Mouse (Mus musculus) CH12.LX (cell line): ENCODE results near the gene Sapcd2. TPM values are rescaled to one million over a fixed set of nuclear protein-coding genes. Genes with fewer than 3 reads are reported as not detected.

Source experiments
- DNase-seq: peaks from one replicate; pipeline ENCODE4 v3.0.0-alpha.2; 2013; ENCODE audit errors: extremely low read depth
- H3K27ac ChIP-seq: 2 replicates; pipeline ENCODE4 v1.5.1; 2012; ENCODE audit warnings: low read depth, mild to moderate bottlenecking, control low read depth, moderate library complexity; ENCODE audit not compliant: insufficient read depth
- H3K27me3 ChIP-seq: replicated peaks from 2 replicates; pipeline ENCODE3; 2012; ENCODE audit warnings: inconsistent platforms
- H3K36me3 ChIP-seq, 2 experiments: replicated peaks in 1 of 2; 2 replicates each; pipeline versions ENCODE3 to v1.6.1; 2012; ENCODE audit warnings: inconsistent platforms in 1 of 2, low read length in 1 of 2, mild to moderate bottlenecking in 1 of 2, mixed read lengths in 1 of 2, moderate library complexity in 1 of 2; ENCODE audit not compliant: control insufficient read depth in 1 of 2, insufficient read depth in 1 of 2
- H3K4me1 ChIP-seq, 2 experiments: 2 replicates each; pipeline ENCODE4 v1.6.1; 2012; ENCODE audit warnings: inconsistent platforms in 1 of 2, moderate library complexity in 1 of 2; ENCODE audit not compliant: insufficient read depth in 2 of 2, control insufficient read depth in 1 of 2
- H3K4me2 ChIP-seq: 2 replicates; pipeline ENCODE4 v1.6.1; 2012; ENCODE audit warnings: low read depth, mild to moderate bottlenecking, control low read depth; ENCODE audit not compliant: poor library complexity, insufficient read depth, severe bottlenecking
- H3K4me3 ChIP-seq, 3 experiments: fragments of 150-350 bp in 1 of 3; sonication (generic) in 1 of 3; replicated peaks in 1 of 3; 2 replicates each; pipeline versions ENCODE3 to v1.5.1; 2011 to 2012; ENCODE audit warnings: low read depth in 2 of 3, low read length in 2 of 3, mild to moderate bottlenecking in 2 of 3, moderate library complexity in 2 of 3, control low read depth in 1 of 3, improper control_type of control experiment in 1 of 3, inconsistent platforms in 1 of 3, mixed read lengths in 1 of 3; ENCODE audit not compliant: poor library complexity in 1 of 3
- H3K79me2 ChIP-seq: replicated peaks from 2 replicates; pipeline ENCODE4 v1.6.1; 2012; ENCODE audit warnings: mild to moderate bottlenecking, moderate library complexity; ENCODE audit not compliant: control insufficient read depth, poor library complexity, insufficient read depth, severe bottlenecking; ENCODE audit errors: extremely low read depth
- H3K9ac ChIP-seq: 2 replicates; pipeline ENCODE4 v1.6.1; 2012; ENCODE audit warnings: low read depth, mild to moderate bottlenecking, control low read depth, moderate library complexity; ENCODE audit not compliant: insufficient read depth
- H3K9me3 ChIP-seq: replicated peaks from 2 replicates; pipeline ENCODE3; 2012; ENCODE audit warnings: low read length, inconsistent platforms, mixed read lengths
- BHLHE40 ChIP-seq: IDR thresholded peaks from 2 replicates; pipeline ENCODE4 v1.6.1; 2011; ENCODE audit warnings: mild to moderate bottlenecking, low read depth, low read length, improper control_type of control experiment
- CHD1 ChIP-seq: IDR thresholded peaks from 2 replicates; pipeline ENCODE4 v1.6.1; 2012; ENCODE audit warnings: low read depth, low read length, improper control_type of control experiment, inconsistent platforms
- CTCF ChIP-seq, 2 experiments: IDR thresholded peaks in 1 of 2; conservative IDR thresholded peaks in 1 of 2; 2 replicates each; pipeline ENCODE4 v1.5.1; 2011 to 2012; ENCODE audit warnings: low read depth in 2 of 2, low read length in 2 of 2, improper control_type of control experiment in 1 of 2, inconsistent platforms in 1 of 2, mild to moderate bottlenecking in 1 of 2, moderate library complexity in 1 of 2
- E2F4 ChIP-seq: IDR thresholded peaks from 2 replicates; pipeline ENCODE4 v1.6.1; 2011; ENCODE audit warnings: low read depth, low read length, improper control_type of control experiment; ENCODE audit not compliant: insufficient replicate concordance
- ELF1 ChIP-seq: IDR thresholded peaks from 2 replicates; pipeline ENCODE4 v1.6.1; 2014; ENCODE audit warnings: low read depth, mild to moderate bottlenecking, inconsistent platforms, low read length, improper control_type of control experiment
- EP300 ChIP-seq: IDR thresholded peaks from 2 replicates; pipeline ENCODE4 v1.6.1; 2011; ENCODE audit warnings: low read length, improper control_type of control experiment
- ETS1 ChIP-seq: conservative IDR thresholded peaks from 2 replicates; pipeline ENCODE4 v1.6.1; 2012; ENCODE audit warnings: low read depth, mild to moderate bottlenecking, inconsistent platforms, low read length, improper control_type of control experiment, moderate library complexity
- GABPA ChIP-seq: IDR thresholded peaks from 2 replicates; pipeline ENCODE4 v1.6.1; 2012; ENCODE audit warnings: low read depth, low read length, improper control_type of control experiment, inconsistent platforms; ENCODE audit not compliant: insufficient replicate concordance
- HCFC1 ChIP-seq: IDR thresholded peaks from 2 replicates; pipeline ENCODE4 v1.6.1; 2012; ENCODE audit warnings: low read depth, mild to moderate bottlenecking, inconsistent platforms, low read length, improper control_type of control experiment
- IRF4 ChIP-seq: IDR thresholded peaks from 2 replicates; pipeline ENCODE4 v1.6.1; 2014; ENCODE audit warnings: low read depth, mild to moderate bottlenecking, inconsistent platforms, low read length, improper control_type of control experiment
- JUN ChIP-seq: IDR thresholded peaks from 2 replicates; pipeline ENCODE4 v1.6.1; 2011; ENCODE audit warnings: low read depth, mild to moderate bottlenecking, low read length, improper control_type of control experiment, moderate library complexity; ENCODE audit not compliant: insufficient read depth
- JUND ChIP-seq: conservative IDR thresholded peaks from 2 replicates; pipeline ENCODE4 v1.6.1; 2011; ENCODE audit warnings: low read depth, low read length, improper control_type of control experiment
- KAT2A ChIP-seq: IDR thresholded peaks from 2 replicates; pipeline ENCODE4 v1.6.1; 2012; ENCODE audit warnings: low read length, improper control_type of control experiment, inconsistent platforms; ENCODE audit not compliant: insufficient replicate concordance
- MAFK ChIP-seq: IDR thresholded peaks from 2 replicates; pipeline ENCODE4 v1.6.1; 2011; ENCODE audit warnings: low read length, improper control_type of control experiment; ENCODE audit not compliant: insufficient replicate concordance
- MAX ChIP-seq: IDR thresholded peaks from 2 replicates; pipeline ENCODE4 v1.6.1; 2011; ENCODE audit warnings: low read length, improper control_type of control experiment
- MAZ ChIP-seq: IDR thresholded peaks from 2 replicates; pipeline ENCODE4 v1.6.1; 2012; ENCODE audit warnings: low read depth, mild to moderate bottlenecking, inconsistent platforms, low read length, improper control_type of control experiment, moderate library complexity
- MEF2A ChIP-seq: IDR thresholded peaks from 2 replicates; pipeline ENCODE4 v1.6.1; 2014; ENCODE audit warnings: low read depth, mild to moderate bottlenecking, inconsistent platforms, low read length, improper control_type of control experiment, borderline replicate concordance
- MXI1 ChIP-seq: IDR thresholded peaks from 2 replicates; pipeline ENCODE4 v1.6.1; 2011; ENCODE audit warnings: mild to moderate bottlenecking, low read depth, low read length, improper control_type of control experiment
- MYC ChIP-seq: IDR thresholded peaks from 2 replicates; pipeline ENCODE4 v1.6.1; 2011; ENCODE audit warnings: low read depth, mild to moderate bottlenecking, improper control_type of control experiment, low read length
- NELFE ChIP-seq: IDR thresholded peaks from 2 replicates; pipeline ENCODE4 v1.6.1; 2011; ENCODE audit warnings: low read depth, low read length, improper control_type of control experiment
- NRF1 ChIP-seq: IDR thresholded peaks from 2 replicates; pipeline ENCODE4 v1.6.1; 2014; ENCODE audit warnings: low read depth, mild to moderate bottlenecking, inconsistent platforms, low read length, improper control_type of control experiment, moderate library complexity
- PAX5 ChIP-seq: IDR thresholded peaks from 2 replicates; pipeline ENCODE4 v1.6.1; 2012; ENCODE audit warnings: low read length, inconsistent platforms, mixed read lengths
- POLR2A ChIP-seq: IDR thresholded peaks from 2 replicates; pipeline ENCODE4 v1.6.1; 2011; ENCODE audit warnings: low read depth, mild to moderate bottlenecking, improper control_type of control experiment, low read length
- POLR2AphosphoS2 ChIP-seq: IDR thresholded peaks from 2 replicates; pipeline ENCODE4 v1.6.1; 2011; ENCODE audit warnings: low read depth, low read length, improper control_type of control experiment
- RAD21 ChIP-seq: IDR thresholded peaks from 2 replicates; pipeline ENCODE4 v1.6.1; 2011; ENCODE audit warnings: low read depth, mild to moderate bottlenecking, low read length, improper control_type of control experiment, moderate library complexity
- RCOR1 ChIP-seq: conservative IDR thresholded peaks from 2 replicates; pipeline ENCODE4 v1.6.1; 2012; ENCODE audit warnings: low read depth, mild to moderate bottlenecking, inconsistent platforms, low read length, improper control_type of control experiment
- SIN3A ChIP-seq: IDR thresholded peaks from 2 replicates; pipeline ENCODE4 v1.6.1; 2012; ENCODE audit warnings: low read length, improper control_type of control experiment, inconsistent platforms
- SMC3 ChIP-seq: IDR thresholded peaks from 2 replicates; pipeline ENCODE4 v1.6.1; 2011; ENCODE audit warnings: low read depth, low read length, improper control_type of control experiment
- TBP ChIP-seq: conservative IDR thresholded peaks from 2 replicates; pipeline ENCODE4 v1.6.1; 2011; ENCODE audit warnings: low read depth, low read length, improper control_type of control experiment
- TCF12 ChIP-seq: IDR thresholded peaks from 2 replicates; pipeline ENCODE4 v1.6.1; 2014; ENCODE audit warnings: low read depth, mild to moderate bottlenecking, inconsistent platforms, low read length, improper control_type of control experiment
- UBTF ChIP-seq: IDR thresholded peaks from 2 replicates; pipeline ENCODE4 v1.6.1; 2012; ENCODE audit warnings: low read depth, mild to moderate bottlenecking, inconsistent platforms, low read length, improper control_type of control experiment, moderate library complexity
- USF1 ChIP-seq: IDR thresholded peaks from 2 replicates; pipeline ENCODE4 v1.6.1; 2014; ENCODE audit warnings: low read depth, mild to moderate bottlenecking, inconsistent platforms, low read length, improper control_type of control experiment
- USF2 ChIP-seq: conservative IDR thresholded peaks from 2 replicates; pipeline ENCODE4 v1.6.1; 2011; ENCODE audit warnings: low read depth, low read length, improper control_type of control experiment
- ZC3H11A ChIP-seq: IDR thresholded peaks from 2 replicates; pipeline ENCODE4 v1.6.1; 2012; ENCODE audit warnings: low read depth, mild to moderate bottlenecking, inconsistent platforms, low read length, improper control_type of control experiment
- ZKSCAN1 ChIP-seq: IDR thresholded peaks from 2 replicates; pipeline ENCODE4 v1.6.1; 2012; ENCODE audit warnings: low read depth, inconsistent platforms, low read length, improper control_type of control experiment, borderline replicate concordance
- ZMIZ1 ChIP-seq: IDR thresholded peaks from 2 replicates; pipeline ENCODE4 v1.6.1; 2012; ENCODE audit warnings: low read depth, mild to moderate bottlenecking, inconsistent platforms, low read length, improper control_type of control experiment
- ZNF384 ChIP-seq: IDR thresholded peaks from 2 replicates; pipeline ENCODE4 v1.6.1; 2012; ENCODE audit warnings: low read depth, low read length, improper control_type of control experiment, inconsistent platforms
- dilution Hi-C: fragments of 300-500 bp; cut with MboI; formaldehyde crosslinking; loops from 2 replicates; pipeline ENCODE4 v1.14.3; 2020; ENCODE audit warnings: low sequenced_read_pairs; ENCODE audit not compliant: extremely low pct_unique_long_range_greater_than_20kb, extremely low pct_ligation_motif_present
- in situ Hi-C: fragments of 300-500 bp; cut with MboI; formaldehyde crosslinking; loops from 3 replicates; pipeline ENCODE4 v1.14.3; 2019; ENCODE audit warnings: low sequenced_read_pairs, low pct_ligation_motif_present, low pct_unique_long_range_greater_than_20kb, mixed read lengths
- polyA plus RNA-seq: library from polyadenylated mRNA; unstranded; fragments of >175 nt; gene quantifications from 2 replicates; pipeline ENCODE4 v1.2.1, GENCODE M21; 2012; ENCODE audit warnings: low read depth; ENCODE audit not compliant: insufficient read length
- total RNA-seq, 2 experiments: library from RNA; depleted of rRNA; stranded (reverse); fragments of 300-350 nt in 1 of 2; fragments of >200 nt in 1 of 2; gene quantifications; 2 replicates each; pipeline ENCODE4 v1.2.3; 2012 to 2014

Gene Sapcd2
- total and polyA plus RNA-seq, 3 experiments, result 16.9 to 27.3 (median 22.5) TPM

DNA sequence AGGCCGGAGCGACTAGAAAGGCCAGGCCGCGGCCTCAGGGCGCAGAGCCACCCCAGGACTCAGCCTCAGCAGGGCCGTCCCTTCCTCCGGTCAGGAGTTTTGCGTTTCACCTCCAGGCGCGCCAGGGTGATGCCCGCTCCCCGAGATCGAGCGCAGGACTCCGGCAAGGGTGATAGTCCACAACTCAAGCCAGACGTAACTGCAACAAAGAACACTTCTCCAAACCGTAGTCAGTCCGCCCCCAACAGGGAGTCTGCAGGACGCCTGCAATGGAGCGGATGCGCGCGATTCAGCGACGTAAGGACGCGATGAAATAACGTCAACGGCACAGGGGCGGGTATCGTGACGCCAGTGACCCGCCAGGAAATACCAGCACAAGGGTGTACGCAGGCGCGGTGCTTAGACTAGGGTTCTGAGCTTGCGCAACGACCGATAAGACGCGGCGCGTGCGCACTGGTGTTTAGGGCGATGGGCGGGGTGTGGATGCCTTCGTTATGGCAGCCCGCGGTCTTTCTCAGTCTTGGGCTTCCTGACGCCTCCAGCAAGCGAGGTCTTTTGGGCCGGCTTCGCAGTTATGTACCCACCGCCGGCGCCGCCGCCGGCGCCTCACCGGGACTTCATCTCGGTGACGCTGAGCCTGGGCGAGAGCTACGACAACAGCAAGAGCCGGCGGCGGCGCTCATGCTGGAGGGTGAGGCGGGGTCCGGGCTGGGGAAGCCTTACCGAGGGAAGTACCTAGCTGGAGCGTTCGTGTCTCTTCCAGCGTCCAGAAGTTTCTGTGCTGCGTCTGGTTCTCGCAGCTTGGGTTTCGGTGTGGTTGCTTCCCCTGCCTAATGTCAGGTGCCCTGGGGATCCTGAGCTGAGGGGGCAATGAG lies 39.6 kb upstream of the Sapcd2 start, which contains the start of gene Man1b1:
Gene Man1b1, plus strand, starts transcription at position 53 of the 875 bp plus-strand sequence.
- peak within 1 kb of the TSS; percentile 71 to 99 (median 75) for H3K4me3 ChIP-seq
- DNase-seq, result peak; percentile 100
- no peaks in the 10 kb centered on the region for H3K9me3 ChIP-seq
- in situ Hi-C loops (loop anchor here (10.0 kb wide), 1 partner anchor 58 kb away; the partner anchor contains the start of genes Anapc2 and Ssna1), dilution Hi-C loops (no loop called here)
- peak within 1 kb of the TSS; percentile 49 for H3K27ac ChIP-seq
- H3K4me2 ChIP-seq, result peak within 1 kb of the TSS; percentile 92
- peaks cover 20% of the 10 kb centered on the region for H3K79me2 ChIP-seq
- H3K4me1 ChIP-seq, result peaks cover 14 to 49% of the 10 kb centered on the region in 2 experiments
- H3K9ac ChIP-seq, result peak within 1 kb of the TSS; percentile 86
- no peaks in the 10 kb centered on the region for H3K27me3 ChIP-seq
- peaks cover 24 to 41% of the 10 kb centered on the region in 2 experiments for H3K36me3 ChIP-seq
- peak; percentile 88 for TF ChIP-seq POLR2A
- peak; percentile 95 for TF ChIP-seq ELF1
- TF ChIP-seq TBP, result peak; percentile 61
- TF ChIP-seq SIN3A, result peak; percentile 97
- peak; percentile 96 for TF ChIP-seq NRF1
- TF ChIP-seq ZMIZ1, result peak; percentile 82; the same call in 1 of the 2 replicates
- TF ChIP-seq CTCF (conservative IDR thresholded peaks at IDR 0.05 in 1 of 2, IDR thresholded peaks at IDR 0.05 in 1 of 2; ENCODE audit: low read depth in 2 of 2, low read length in 2 of 2), result peak in 1 of 2 experiments; percentile 37; a peak in 1 of 4 replicates
- peak; percentile 91 for TF ChIP-seq MEF2A
- TF ChIP-seq PAX5, result no peak
- TF ChIP-seq MAZ, result peak; percentile 92
- TF ChIP-seq GABPA, result peak; percentile 100
- peak; percentile 87; the same call in 1 of the 2 replicates for TF ChIP-seq KAT2A
- peak; percentile 32; the same call in 1 of the 2 replicates for TF ChIP-seq USF1
- no peak for TF ChIP-seq SMC3
- TF ChIP-seq CHD1, result no peak
- TF ChIP-seq MAFK, result no peak
- no peak for TF ChIP-seq ZC3H11A
- TF ChIP-seq MXI1, result peak; percentile 88
- no peak for TF ChIP-seq UBTF
- peak; percentile 48; the same call in 1 of the 2 replicates for TF ChIP-seq RCOR1
- peak; percentile 66; the same call in 1 of the 2 replicates for TF ChIP-seq MYC
- no peak; the same call in 1 of the 2 replicates for TF ChIP-seq RAD21
- TF ChIP-seq JUN, result peak; percentile 13; the same call in 1 of the 2 replicates
- peak; percentile 92; the same call in 1 of the 2 replicates for TF ChIP-seq E2F4
- peak; percentile 94 for TF ChIP-seq IRF4
- TF ChIP-seq MAX, result peak; percentile 82; the same call in 1 of the 2 replicates
- peak; percentile 95 for TF ChIP-seq HCFC1
- no peak for TF ChIP-seq ZKSCAN1
- TF ChIP-seq EP300, result no peak
- peak; percentile 60 for TF ChIP-seq BHLHE40
- TF ChIP-seq JUND, result no peak; the same call in 1 of the 2 replicates
- TF ChIP-seq ETS1, result peak; percentile 78
- TF ChIP-seq TCF12, result peak; percentile 92
- TF ChIP-seq USF2, result no peak; the same call in 1 of the 2 replicates
- no peak for TF ChIP-seq ZNF384
- TF ChIP-seq NELFE, result peak; percentile 93
- TF ChIP-seq POLR2AphosphoS2, result no peak
